Mouse (Mus musculus) limb, embryonic 12.5 days (tissue): ENCODE data around the gene Polr1d. TPM values are rescaled to one million over a fixed set of nuclear protein-coding genes. Genes with fewer than 3 reads are reported as not detected.

ENCODE experiments used
- ATAC-seq: fragments of 200-750 bp; cut with Nextera tagmentation; 2 replicates; pipeline ENCODE4 v1.8.0; 2017; ENCODE audit warnings: low read depth, moderate TSS enrichment; ENCODE audit not compliant: insufficient number of reproducible peaks, insufficient read depth, low FRiP score, low TSS enrichment
- H3K27ac ChIP-seq: fragments of 300-500 bp; sonication (generic); 2 replicates; pipeline ENCODE4 v1.5.1; 2016; ENCODE audit warnings: mild to moderate bottlenecking, moderate library complexity
- H3K27me3 ChIP-seq: fragments of 300-500 bp; sonication (generic); 2 replicates; pipeline ENCODE4 v1.6.1; 2016; ENCODE audit warnings: mild to moderate bottlenecking, moderate library complexity
- H3K36me3 ChIP-seq: fragments of 300-500 bp; sonication (generic); 2 replicates; pipeline ENCODE4 v1.6.1; 2016; ENCODE audit warnings: mild to moderate bottlenecking, moderate library complexity
- H3K4me1 ChIP-seq: fragments of 300-500 bp; sonication (generic); replicated peaks from 2 replicates; pipeline ENCODE4 v1.6.1; 2016
- H3K4me2 ChIP-seq: fragments of 300-500 bp; sonication (generic); 2 replicates; pipeline ENCODE4 v1.6.1; 2016; ENCODE audit warnings: mild to moderate bottlenecking, moderate library complexity
- H3K4me3 ChIP-seq: fragments of 300-500 bp; sonication (generic); replicated peaks from 2 replicates; pipeline ENCODE4 v1.5.1; 2016; ENCODE audit warnings: mild to moderate bottlenecking
- H3K9ac ChIP-seq: fragments of 300-500 bp; sonication (generic); replicated peaks from 2 replicates; pipeline ENCODE4 v1.6.1; 2016; ENCODE audit warnings: mild to moderate bottlenecking, moderate library complexity
- H3K9me3 ChIP-seq: fragments of 300-500 bp; sonication (generic); 2 replicates; pipeline ENCODE4 v1.6.1; 2016; ENCODE audit warnings: mild to moderate bottlenecking, moderate library complexity
- WGBS: fragments of 180-500 bp; shearing (Covaris S2); methylation state at CpG from one replicate; pipeline ENCODE4 v1.1.7; 2016; 5-methylcytosine and 5-hydroxymethylcytosine counted together
- polyA plus RNA-seq: library from polyadenylated mRNA; unstranded; fragments of >200 nt; fragmentation: Nextera tagmentation; extraction: Ambion mirVana; gene quantifications from 2 replicates; pipeline ENCODE4 v1.2.1, GENCODE M21; 2016

Polr1d gene
- polyA plus RNA-seq, 1 experiment from 2014 or later: 113 TPM

DNA sequence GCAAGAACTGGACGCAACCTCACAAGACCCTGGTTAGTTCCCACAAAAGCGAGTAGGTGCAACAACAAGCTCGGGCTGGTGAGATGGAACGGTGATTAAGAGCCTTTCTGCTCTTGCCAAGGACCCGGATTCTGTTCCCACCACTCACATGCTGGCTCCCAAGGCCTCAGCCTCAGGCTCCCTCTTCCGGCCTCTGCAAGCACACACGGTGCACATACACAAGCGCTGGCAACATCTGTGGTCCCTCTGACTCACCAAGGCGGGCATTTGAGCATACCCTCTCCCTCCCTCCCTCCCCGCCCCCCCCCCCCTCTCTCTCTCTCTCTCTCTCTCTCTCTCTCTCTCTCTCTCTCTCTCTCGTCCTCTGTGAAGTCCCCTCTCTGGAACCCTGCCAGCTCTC, 31.5 kb upstream of the Polr1d start:
- 79% methylated on average over 10 of the region's 11 CpGs for WGBS
- Histone ChIP-seq H3K27me3 (no peaks in the 10 kb centered on the region), H3K9me3 (no peaks in the 10 kb centered on the region), H3K36me3 (peaks cover 11% of the 10 kb centered on the region; the same call in 1 of the 2 replicates), H3K27ac (no peak overlapping the region), H3K9ac (no peak overlapping the region), H3K4me3 (no peak overlapping the region), H3K4me2 (no peak overlapping the region), H3K4me1 (peaks cover 11% of the 10 kb centered on the region)
- no peak for ATAC-seq

DNA sequence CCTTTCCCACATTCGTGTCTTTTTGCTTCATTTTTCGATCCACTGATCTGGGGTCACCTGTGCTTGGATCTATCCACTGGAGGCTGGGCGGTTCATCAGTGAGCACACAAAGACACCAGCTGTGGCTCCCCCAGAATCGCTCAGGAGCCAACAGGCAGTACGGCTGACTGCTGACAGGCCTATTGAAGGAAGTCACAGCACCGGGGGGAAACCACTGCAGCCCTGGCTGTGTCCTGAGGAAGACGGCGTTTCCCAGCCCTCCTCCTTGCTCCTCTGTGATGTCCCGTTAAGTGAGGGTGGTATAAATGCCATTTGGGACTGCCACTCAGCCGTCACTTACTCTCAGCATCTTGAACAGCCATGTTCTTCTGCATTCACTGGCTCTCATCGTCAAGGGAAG, 30.9 kb upstream of the Polr1d start:
- ATAC-seq: no peak
- Histone ChIP-seq H3K4me2 (no peak overlapping the region), H3K9me3 (no peaks in the 10 kb centered on the region), H3K27me3 (no peaks in the 10 kb centered on the region), H3K4me3 (no peak overlapping the region), H3K36me3 (peaks cover 11% of the 10 kb centered on the region; the same call in 1 of the 2 replicates), H3K27ac (0 out of 2 replicates have a peak overlapping the region, but pooled peaks have one; percentile 2), H3K9ac (no peak overlapping the region), H3K4me1 (peaks cover 11% of the 10 kb centered on the region)
- 57% methylated on average over 11 of the region's 11 CpGs for WGBS

DNA sequence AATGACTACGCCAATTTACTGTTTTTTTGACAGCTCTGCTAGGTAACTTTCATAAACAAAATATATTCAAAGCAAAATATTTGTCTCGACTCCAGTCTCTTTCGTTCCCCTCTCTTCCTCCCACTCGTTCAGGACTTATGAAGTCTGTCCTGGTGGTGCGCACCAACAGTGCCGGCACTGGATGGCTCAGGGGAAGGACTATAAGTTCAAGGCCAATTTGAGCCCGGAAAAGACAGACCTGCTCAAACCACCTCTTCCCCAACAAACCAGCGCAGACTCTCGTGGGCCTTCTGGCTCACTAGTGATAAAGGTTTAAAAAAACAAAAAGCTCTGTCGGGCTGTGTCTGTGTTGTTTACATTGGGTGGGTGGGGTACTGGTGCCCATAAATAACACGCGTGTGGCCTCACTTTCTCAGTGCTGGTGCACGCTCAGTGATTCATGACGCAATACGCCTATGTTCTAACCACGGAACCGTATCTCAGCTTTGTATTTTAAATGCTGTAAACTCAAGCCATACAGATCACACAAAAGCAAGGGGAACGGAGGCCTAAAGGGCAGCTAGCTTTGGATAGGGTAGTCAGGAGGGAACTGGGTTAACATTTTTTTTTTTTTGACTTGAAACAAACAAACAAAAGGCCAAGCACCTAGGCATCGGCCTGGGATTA, 27.2 kb upstream of the Polr1d start:
- 78% methylated on average over 19 of the region's 19 CpGs for WGBS
- no peak overlapping the region for H3K4me2 ChIP-seq
- no peak overlapping the region for H3K4me3 ChIP-seq
- H3K4me1 ChIP-seq: peaks cover 16% of the 10 kb centered on the region
- ATAC-seq: no peak
- no peak overlapping the region for H3K9ac ChIP-seq
- H3K36me3 ChIP-seq: no peaks in the 10 kb centered on the region
- H3K9me3 ChIP-seq: no peaks in the 10 kb centered on the region
- H3K27ac ChIP-seq: no peak overlapping the region
- H3K27me3 ChIP-seq: peaks cover 3% of the 10 kb centered on the region; the same call in 1 of the 2 replicates

DNA sequence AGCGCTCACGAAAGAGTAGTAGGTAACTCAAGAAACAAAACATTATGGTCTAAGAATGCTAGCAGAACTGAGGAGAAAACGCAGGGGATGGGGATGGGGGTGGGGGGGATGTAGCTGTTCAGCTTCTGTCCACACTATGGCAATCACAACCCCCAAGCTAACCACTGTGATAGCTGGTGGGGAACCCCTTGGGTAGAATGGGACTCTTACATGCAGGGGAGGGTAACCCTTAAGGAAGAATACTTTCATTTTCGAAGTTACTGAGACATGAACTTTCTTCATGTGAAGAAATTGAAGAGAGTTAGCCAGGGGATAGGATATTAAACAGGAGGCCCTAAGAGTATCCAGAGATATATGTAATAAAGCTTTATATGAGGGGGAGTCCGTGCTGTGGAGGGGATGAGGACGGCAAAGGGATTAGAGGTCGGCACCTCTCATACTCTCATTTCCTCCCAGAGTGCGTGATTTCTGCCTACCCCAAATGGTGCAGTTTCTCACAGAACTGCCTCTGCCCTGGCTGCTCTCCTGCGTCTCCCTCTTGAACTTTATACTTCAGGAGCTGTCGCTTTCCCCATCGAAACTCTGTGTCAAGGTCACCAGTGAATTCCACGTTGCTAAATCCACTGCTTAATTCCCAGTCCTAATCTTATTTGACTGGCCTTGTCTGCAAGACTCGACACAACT, 25.9 kb upstream of the Polr1d start:
- Histone ChIP-seq H3K9ac (no peak overlapping the region), H3K36me3 (no peaks in the 10 kb centered on the region), H3K27ac (no peak overlapping the region), H3K4me2 (no peak overlapping the region), H3K4me1 (peaks cover 16% of the 10 kb centered on the region), H3K27me3 (peaks cover 3% of the 10 kb centered on the region; the same call in 1 of the 2 replicates), H3K4me3 (no peak overlapping the region), H3K9me3 (no peaks in the 10 kb centered on the region)
- 69% methylated on average over 13 of the region's 13 CpGs for WGBS
- no peak for ATAC-seq

DNA sequence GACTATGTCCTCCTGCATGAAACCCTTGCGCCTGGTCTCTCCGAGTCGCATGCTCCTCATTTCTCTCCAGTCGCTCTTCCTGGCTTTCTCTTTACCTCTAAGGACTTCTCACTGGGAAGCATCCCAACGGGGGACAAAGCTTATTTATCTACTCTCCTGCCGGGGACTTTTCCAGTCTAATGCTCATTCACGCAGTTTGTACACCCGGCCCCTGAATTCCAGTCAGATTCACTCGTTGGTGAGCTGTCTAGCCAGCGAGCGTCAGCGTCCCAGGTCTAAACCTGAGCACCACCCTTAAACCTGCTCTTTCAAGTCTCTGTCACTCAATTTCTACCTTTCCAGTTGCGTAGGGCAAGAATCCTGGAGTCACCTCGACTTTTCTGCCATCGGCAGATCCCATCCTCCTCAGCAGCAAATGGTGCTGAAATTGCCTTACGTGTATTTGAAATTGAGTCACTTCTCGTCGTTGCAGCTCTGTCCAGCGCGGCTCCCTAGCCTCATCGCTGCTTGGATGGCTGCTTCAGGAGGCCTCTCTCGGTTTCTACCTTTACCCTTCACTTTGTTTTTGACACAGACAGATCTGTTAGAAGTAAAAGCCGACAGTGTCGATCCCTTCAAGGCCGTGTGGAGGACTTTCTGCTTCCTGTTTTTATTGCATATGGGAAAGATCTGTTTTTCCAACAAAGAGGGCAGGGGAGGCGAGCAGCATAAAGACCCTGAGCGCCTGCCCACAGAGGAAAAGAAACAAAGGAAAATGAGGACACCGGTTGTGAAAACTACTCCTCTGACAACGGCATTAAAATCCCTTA, 25.1 kb upstream of the Polr1d start:
- Histone ChIP-seq H3K4me2 (no peak overlapping the region), H3K9ac (no peak overlapping the region), H3K4me1 (peaks cover 16% of the 10 kb centered on the region), H3K9me3 (no peaks in the 10 kb centered on the region), H3K27me3 (peaks cover 3% of the 10 kb centered on the region; the same call in 1 of the 2 replicates), H3K36me3 (no peaks in the 10 kb centered on the region), H3K27ac (no peak overlapping the region), H3K4me3 (no peak overlapping the region)
- WGBS: 68% methylated on average over 29 of the region's 29 CpGs
- no peak for ATAC-seq

DNA sequence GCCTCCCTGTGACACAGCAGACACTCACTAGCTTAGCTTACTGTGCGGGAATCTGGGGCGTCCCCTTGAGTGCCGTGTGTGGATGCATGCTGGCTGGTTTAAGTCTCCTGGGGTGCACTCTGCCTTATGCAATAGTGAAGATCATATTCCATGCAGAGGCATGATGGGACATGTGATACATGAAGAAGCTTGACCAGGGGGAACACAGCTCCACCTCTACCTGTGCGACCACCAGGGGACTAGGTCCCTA, 24.6 kb upstream of the Polr1d start:
- 85% methylated on average over 4 of the region's 4 CpGs for WGBS

DNA sequence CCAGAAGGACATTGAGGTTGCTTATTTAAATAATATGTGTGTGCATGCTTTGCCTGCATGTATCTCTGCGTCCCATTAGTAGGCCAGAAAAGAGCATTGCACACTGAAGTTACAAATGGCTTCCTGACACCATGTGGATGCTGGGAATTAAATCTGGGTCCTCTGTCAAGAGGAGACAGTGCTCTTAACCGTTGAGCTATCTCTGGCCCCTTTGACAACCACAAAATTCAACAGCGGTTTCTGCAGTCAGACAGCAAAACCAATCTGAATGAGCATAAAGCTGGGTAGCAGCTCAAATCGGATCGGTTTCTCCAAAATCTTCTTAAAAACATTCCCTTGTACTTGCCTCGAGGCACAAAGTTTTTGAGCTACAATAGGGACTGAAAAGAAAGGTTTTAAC, 23.8 kb upstream of the Polr1d start:
- Histone ChIP-seq H3K4me1 (peaks cover 16% of the 10 kb centered on the region), H3K4me2 (no peak overlapping the region), H3K9me3 (no peaks in the 10 kb centered on the region), H3K4me3 (no peak overlapping the region), H3K9ac (no peak overlapping the region), H3K27me3 (peaks cover 3% of the 10 kb centered on the region; the same call in 1 of the 2 replicates), H3K36me3 (no peaks in the 10 kb centered on the region), H3K27ac (no peak overlapping the region)
- WGBS: 79% methylated on average over 6 of the region's 6 CpGs
- no peak for ATAC-seq

More for the DNA sequence above, 24.6 kb upstream of the Polr1d start:
- H3K9me3 ChIP-seq: no peaks in the 10 kb centered on the region
- H3K4me3 ChIP-seq: no peak overlapping the region
- no peaks in the 10 kb centered on the region for H3K36me3 ChIP-seq
- H3K27me3 ChIP-seq: peaks cover 3% of the 10 kb centered on the region; the same call in 1 of the 2 replicates
- no peak overlapping the region for H3K9ac ChIP-seq
- no peak overlapping the region for H3K27ac ChIP-seq
- H3K4me1 ChIP-seq: peaks cover 16% of the 10 kb centered on the region
- ATAC-seq: no peak
- H3K4me2 ChIP-seq: no peak overlapping the region

DNA sequence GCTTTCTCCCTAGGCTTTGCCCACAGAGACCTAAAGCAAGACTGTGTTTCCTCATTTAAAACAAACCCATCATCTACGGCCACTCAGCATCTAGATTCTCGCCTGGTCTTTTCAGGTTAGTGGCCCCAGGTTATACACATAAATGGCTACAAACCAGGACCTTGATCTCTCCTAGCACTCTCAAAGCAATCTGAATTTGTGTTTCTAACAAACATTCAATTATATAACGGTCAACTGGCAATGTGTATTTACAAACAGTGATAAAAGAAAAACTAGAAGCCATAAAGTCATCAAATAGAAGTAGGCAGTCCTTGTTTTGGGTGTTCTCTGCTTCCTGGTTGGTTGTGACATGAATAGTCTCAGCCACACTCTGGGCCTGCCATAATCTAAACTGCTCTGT, 23.4 kb upstream of the Polr1d start:
- Histone ChIP-seq H3K9me3 (no peaks in the 10 kb centered on the region), H3K27me3 (peaks cover 3% of the 10 kb centered on the region; the same call in 1 of the 2 replicates), H3K27ac (no peak overlapping the region), H3K9ac (no peak overlapping the region), H3K4me1 (peaks cover 16% of the 10 kb centered on the region), H3K4me3 (no peak overlapping the region), H3K4me2 (no peak overlapping the region), H3K36me3 (no peaks in the 10 kb centered on the region)
- 65% methylated on average over 3 of the region's 3 CpGs for WGBS
- no peak for ATAC-seq

DNA sequence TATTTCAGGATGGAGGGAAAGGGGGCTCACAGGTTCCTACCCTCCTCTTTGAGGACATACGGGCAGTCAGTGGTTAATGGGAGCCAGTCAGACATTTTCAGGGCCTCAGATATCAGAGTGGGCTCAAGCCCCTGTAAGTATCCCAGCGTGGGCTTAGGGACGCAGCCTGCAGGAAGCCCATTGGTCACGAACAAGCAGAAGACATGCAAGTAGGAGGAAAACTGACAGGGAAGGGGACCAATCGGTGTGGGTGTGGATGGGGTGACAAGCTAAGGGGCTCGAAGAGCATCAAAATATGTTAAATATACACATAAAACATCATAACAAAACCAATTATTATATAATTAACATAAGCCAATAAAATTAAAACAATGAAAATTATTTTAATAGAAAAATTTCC, 22.5 kb upstream of the Polr1d start:
- Histone ChIP-seq H3K4me3 (no peak overlapping the region), H3K9ac (no peak overlapping the region), H3K36me3 (no peaks in the 10 kb centered on the region), H3K27ac (no peak overlapping the region), H3K4me2 (no peak overlapping the region), H3K9me3 (no peaks in the 10 kb centered on the region), H3K27me3 (peaks cover 3% of the 10 kb centered on the region; the same call in 1 of the 2 replicates), H3K4me1 (peaks cover 16% of the 10 kb centered on the region)
- ATAC-seq: no peak
- WGBS: 87% methylated on average over 6 of the region's 6 CpGs

DNA sequence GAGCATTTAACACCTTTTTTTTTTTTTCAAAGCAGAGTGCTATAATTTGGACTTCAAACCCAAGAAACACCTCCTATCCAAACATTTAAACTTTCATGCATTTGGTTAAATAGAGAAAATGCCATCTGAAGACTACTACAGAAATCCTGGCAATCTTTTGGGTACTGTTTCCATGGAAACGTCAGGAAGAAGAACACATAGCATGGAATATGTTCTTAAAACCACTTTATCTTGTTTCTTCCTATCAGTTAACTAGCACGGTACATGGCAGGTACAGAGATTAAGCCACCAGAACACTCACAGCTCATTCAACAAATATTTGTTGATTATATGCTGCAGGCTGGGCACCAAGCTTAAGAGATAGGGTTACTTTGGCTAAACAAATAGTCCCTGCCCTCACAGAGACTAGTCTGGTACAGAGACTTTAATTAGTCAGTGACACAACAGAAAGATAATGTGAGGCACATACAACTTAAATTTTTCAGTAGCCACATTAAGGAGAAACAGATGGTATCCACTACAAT, 22.0 kb upstream of the Polr1d start:
- Histone ChIP-seq H3K4me3 (no peak overlapping the region), H3K27ac (no peak overlapping the region), H3K9ac (no peak overlapping the region), H3K36me3 (no peaks in the 10 kb centered on the region), H3K27me3 (peaks cover 3% of the 10 kb centered on the region; the same call in 1 of the 2 replicates), H3K4me1 (peaks cover 16% of the 10 kb centered on the region), H3K9me3 (no peaks in the 10 kb centered on the region), H3K4me2 (no peak overlapping the region)
- WGBS: 80% methylated on average over 2 of the region's 2 CpGs
- no peak for ATAC-seq
